Mouse (Mus musculus): ENCODE measurements around the gene Cacna1a. TPM values are rescaled to one million over a fixed set of nuclear protein-coding genes. Genes with fewer than 3 reads are reported as not detected.

Cacna1a gene
- polyA plus RNA-seq, 1 experiment from 2014 or later, result 3.2 TPM

DNA sequence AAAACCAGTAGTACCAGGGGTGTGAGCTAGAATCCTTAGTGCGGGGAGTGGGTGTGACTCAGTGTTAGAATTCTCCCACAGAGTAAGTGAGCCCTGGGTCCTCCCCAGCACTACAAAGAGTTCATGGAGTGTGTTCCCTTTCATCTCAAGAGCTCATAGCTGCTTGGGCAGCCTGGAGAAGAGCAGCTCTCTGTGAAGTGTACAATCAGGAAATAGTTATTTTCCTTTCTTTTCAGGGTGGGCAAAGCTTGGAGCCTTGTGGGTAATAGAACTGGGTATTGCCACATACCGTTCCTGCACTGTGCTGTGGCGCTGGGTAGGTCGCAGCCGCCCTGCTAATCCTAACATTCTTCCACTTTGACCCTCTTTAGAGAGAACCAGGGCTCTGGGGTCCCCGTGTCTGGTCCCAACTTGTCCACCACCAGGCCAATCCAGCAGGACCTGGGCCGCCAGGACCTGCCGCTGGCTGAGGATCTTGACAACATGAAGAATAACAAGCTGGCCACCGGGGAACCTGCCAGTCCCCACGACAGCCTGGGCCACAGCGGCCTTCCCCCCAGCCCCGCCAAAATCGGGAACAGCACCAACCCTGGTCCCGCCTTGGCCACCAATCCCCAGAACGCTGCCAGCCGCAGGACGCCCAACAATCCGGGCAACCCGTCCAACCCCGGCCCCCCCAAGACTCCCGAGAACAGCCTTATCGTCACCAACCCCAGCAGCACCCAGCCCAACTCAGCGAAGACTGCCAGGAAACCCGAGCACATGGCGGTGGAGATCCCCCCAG lies 177.5 kb downstream of the Cacna1a start:
- DNase-seq (ENCODE audit: low spot score) (no peak), ATAC-seq (no peak)
- H3K27me3 ChIP-seq (replicated peaks; ENCODE audit: control insufficient read depth, insufficient read depth, low read length), result no peaks in the 10 kb centered on the region
- H3K9me3 ChIP-seq (replicated peaks; ENCODE audit: control insufficient read depth, low read length), result no peaks in the 10 kb centered on the region
- no peak overlapping the region for H3K27ac ChIP-seq (ENCODE audit: low read depth, low read length)
- no peak overlapping the region for H3K4me3 ChIP-seq (ENCODE audit: low read depth, low read length)
- no peak overlapping the region for H3K9ac ChIP-seq (ENCODE audit: low read length)
- no peak overlapping the region for H3K4me2 ChIP-seq (ENCODE audit: low read length)
- WGBS, result 89% methylated on average over 25 of the region's 25 CpGs
- H3K36me3 ChIP-seq (ENCODE audit: control insufficient read depth, insufficient read depth, low read length), result peaks cover 5% of the 10 kb centered on the region; the same call in 1 of the 2 replicates
- no peaks in the 10 kb centered on the region for H3K4me1 ChIP-seq (ENCODE audit: control insufficient read depth, insufficient read depth, low read length)

DNA sequence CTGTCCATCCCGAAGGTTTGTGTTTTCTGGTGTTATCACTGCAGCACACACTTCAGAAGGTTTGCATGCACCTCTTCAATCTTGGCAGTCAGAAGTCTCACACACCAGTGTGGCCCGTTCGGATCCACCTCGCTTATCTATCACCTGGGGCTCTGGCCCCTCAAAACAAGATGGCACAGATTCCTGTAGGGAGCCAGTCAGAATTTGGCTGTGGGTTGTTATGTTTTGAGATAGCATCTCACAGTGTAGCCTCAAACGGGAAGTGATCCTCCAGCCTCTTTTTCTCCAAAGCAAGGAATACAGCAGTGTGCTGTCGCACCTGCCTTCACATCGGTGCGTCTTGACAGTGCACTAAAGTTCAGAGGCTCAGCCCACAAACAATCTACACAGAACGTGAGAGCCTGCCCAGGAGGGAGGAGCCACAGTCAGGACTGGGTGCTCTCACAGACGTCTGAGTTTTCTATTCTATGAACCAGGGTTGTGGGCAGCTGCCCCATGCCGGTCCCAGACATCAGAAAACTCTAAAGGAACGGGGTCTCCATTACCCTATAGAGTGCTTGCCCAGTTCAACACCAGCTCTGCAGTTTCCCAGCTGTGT lies 178.7 kb downstream of the Cacna1a start:
- Histone ChIP-seq H3K4me2 (ENCODE audit: low read length) (no peak overlapping the region), H3K9ac (ENCODE audit: low read length) (no peak overlapping the region), H3K27me3 (replicated peaks; ENCODE audit: control insufficient read depth, insufficient read depth, low read length) (no peaks in the 10 kb centered on the region), H3K27ac (ENCODE audit: low read depth, low read length) (no peak overlapping the region), H3K4me3 (ENCODE audit: low read depth, low read length) (no peak overlapping the region), H3K9me3 (replicated peaks; ENCODE audit: control insufficient read depth, low read length) (no peaks in the 10 kb centered on the region), H3K36me3 (ENCODE audit: control insufficient read depth, insufficient read depth, low read length) (peaks cover 10% of the 10 kb centered on the region; the same call in 1 of the 2 replicates), H3K4me1 (ENCODE audit: control insufficient read depth, insufficient read depth, low read length) (no peaks in the 10 kb centered on the region)
- 89% methylated on average over 12 of the region's 12 CpGs for WGBS
- DNase-seq (ENCODE audit: low spot score) (no peak), ATAC-seq (no peak)

DNA sequence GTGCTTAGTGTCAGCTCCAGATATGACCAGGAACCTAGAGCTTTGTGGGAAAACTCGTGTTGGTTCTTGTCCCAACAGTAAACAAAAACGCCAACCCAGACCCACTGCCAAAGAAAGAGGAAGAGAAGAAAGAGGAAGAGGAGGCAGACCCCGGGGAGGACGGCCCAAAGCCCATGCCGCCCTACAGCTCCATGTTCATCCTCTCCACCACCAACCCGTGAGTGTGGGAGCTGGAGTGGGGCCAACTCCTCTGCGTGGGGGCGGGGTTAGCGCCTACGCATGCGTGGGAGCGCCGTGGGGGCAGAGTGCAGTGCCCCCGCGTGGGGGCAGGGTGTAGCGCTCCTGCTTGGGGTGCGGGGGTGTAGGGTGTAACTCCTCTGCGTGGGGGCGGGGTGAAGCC lies 179.3 kb downstream of the Cacna1a start:
- Histone ChIP-seq H3K4me3 (ENCODE audit: low read depth, low read length) (no peak overlapping the region), H3K4me2 (ENCODE audit: low read length) (no peak overlapping the region), H3K27me3 (replicated peaks; ENCODE audit: control insufficient read depth, insufficient read depth, low read length) (no peaks in the 10 kb centered on the region), H3K27ac (ENCODE audit: low read depth, low read length) (no peak overlapping the region), H3K9ac (ENCODE audit: low read length) (no peak overlapping the region), H3K4me1 (ENCODE audit: control insufficient read depth, insufficient read depth, low read length) (no peaks in the 10 kb centered on the region), H3K9me3 (replicated peaks; ENCODE audit: control insufficient read depth, low read length) (no peaks in the 10 kb centered on the region), H3K36me3 (ENCODE audit: control insufficient read depth, insufficient read depth, low read length) (peaks cover 12% of the 10 kb centered on the region; the same call in 1 of the 2 replicates)
- WGBS, result 75% methylated on average over 19 of the region's 19 CpGs
- ATAC-seq (no peak), DNase-seq (ENCODE audit: low spot score) (no peak)

GRCm38 (mm10) chr8:84568737-84569136 lies 180.5 kb downstream of the Cacna1a start:
- DNase-seq (ENCODE audit: low spot score) (no peak), ATAC-seq (no peak)
- Histone ChIP-seq H3K27ac (ENCODE audit: low read depth, low read length) (no peak overlapping the region), H3K27me3 (replicated peaks; ENCODE audit: control insufficient read depth, insufficient read depth, low read length) (no peaks in the 10 kb centered on the region), H3K4me2 (ENCODE audit: low read length) (no peak overlapping the region), H3K9me3 (replicated peaks; ENCODE audit: control insufficient read depth, low read length) (no peaks in the 10 kb centered on the region), H3K9ac (ENCODE audit: low read length) (no peak overlapping the region), H3K4me1 (ENCODE audit: control insufficient read depth, insufficient read depth, low read length) (no peaks in the 10 kb centered on the region), H3K4me3 (ENCODE audit: low read depth, low read length) (no peak overlapping the region), H3K36me3 (ENCODE audit: control insufficient read depth, insufficient read depth, low read length) (peaks cover 18% of the 10 kb centered on the region; the same call in 1 of the 2 replicates)
- WGBS, result 83% methylated on average over 8 of the region's 8 CpGs

DNA sequence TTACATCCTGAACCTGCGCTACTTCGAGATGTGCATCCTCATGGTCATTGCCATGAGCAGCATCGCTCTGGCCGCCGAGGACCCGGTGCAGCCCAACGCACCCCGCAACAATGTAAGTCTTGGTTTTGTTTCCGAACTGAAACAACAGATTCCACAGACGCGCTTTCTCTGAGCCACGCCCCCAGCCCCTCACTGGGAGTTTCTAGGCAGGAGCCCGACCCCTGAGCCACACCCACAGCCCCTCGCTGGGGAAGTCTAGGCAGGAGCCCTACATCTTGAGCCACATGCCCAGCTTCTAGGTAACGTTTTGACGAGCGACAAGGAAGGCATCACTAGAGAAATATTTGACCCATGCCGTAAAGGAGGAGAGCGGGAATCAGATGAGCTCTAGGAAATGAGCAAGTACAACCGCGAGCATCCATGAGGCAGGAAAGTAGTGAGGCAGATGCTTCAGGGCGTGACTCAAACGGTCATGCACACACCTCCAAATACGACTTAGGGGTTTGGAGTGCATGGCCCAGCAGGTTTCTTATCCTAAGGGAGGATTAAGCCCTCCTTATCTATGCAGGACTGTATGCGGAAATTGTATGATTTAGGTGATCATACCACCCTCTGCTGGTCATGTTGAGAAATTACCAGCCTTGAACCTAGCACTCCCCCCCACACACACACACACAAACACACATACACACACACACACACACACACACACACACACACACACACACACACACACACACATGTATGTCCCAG lies 181.9 kb downstream of the Cacna1a start:
- Histone ChIP-seq H3K4me3 (ENCODE audit: low read depth, low read length) (no peak overlapping the region), H3K4me2 (ENCODE audit: low read length) (no peak overlapping the region), H3K27ac (ENCODE audit: low read depth, low read length) (no peak overlapping the region), H3K9ac (ENCODE audit: low read length) (no peak overlapping the region), H3K4me1 (ENCODE audit: control insufficient read depth, insufficient read depth, low read length) (no peaks in the 10 kb centered on the region), H3K9me3 (replicated peaks; ENCODE audit: control insufficient read depth, low read length) (no peaks in the 10 kb centered on the region), H3K27me3 (replicated peaks; ENCODE audit: control insufficient read depth, insufficient read depth, low read length) (no peaks in the 10 kb centered on the region), H3K36me3 (ENCODE audit: control insufficient read depth, insufficient read depth, low read length) (peaks cover 18% of the 10 kb centered on the region; the same call in 1 of the 2 replicates)
- ATAC-seq (no peak), DNase-seq (ENCODE audit: low spot score) (peak; percentile 53)
- WGBS, result 39% methylated on average over 25 of the region's 25 CpGs

GRCm38 (mm10) chr8:84577432-84577831 lies 189.2 kb downstream of the Cacna1a start:
- no peaks in the 10 kb centered on the region for H3K4me1 ChIP-seq (ENCODE audit: control insufficient read depth, insufficient read depth, low read length)
- H3K27ac ChIP-seq (ENCODE audit: low read depth, low read length), result no peak overlapping the region
- no peak overlapping the region for H3K9ac ChIP-seq (ENCODE audit: low read length)
- H3K9me3 ChIP-seq (replicated peaks; ENCODE audit: control insufficient read depth, low read length), result no peaks in the 10 kb centered on the region
- DNase-seq (ENCODE audit: low spot score) (no peak), ATAC-seq (no peak)
- 89% methylated on average over 4 of the region's 4 CpGs for WGBS
- peaks cover 7% of the 10 kb centered on the region; the same call in 1 of the 2 replicates for H3K36me3 ChIP-seq (ENCODE audit: control insufficient read depth, insufficient read depth, low read length)
- no peak overlapping the region for H3K4me2 ChIP-seq (ENCODE audit: low read length)
- no peaks in the 10 kb centered on the region for H3K27me3 ChIP-seq (replicated peaks; ENCODE audit: control insufficient read depth, insufficient read depth, low read length)
- no peak overlapping the region for H3K4me3 ChIP-seq (ENCODE audit: low read depth, low read length)

DNA sequence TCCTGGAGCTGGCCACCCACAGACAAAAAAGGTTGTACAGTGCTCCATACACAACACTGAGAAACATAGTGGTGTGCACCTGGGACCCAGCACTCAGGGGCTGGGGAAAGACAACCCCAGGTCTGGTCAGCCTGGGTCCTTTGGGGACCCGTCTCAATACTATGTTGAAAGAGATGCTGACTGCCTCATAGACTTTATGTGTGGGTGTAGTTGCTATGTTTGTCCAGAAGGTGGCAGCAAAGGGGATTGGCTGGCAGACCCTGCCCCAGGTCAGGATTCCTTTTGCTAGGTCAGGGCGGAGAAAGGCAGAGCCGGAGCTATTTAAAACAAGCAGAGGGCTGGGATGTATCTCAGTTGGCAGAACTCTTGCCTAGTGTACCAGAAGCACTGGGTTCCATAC lies 191.4 kb downstream of the Cacna1a start:
- Histone ChIP-seq H3K4me1 (ENCODE audit: control insufficient read depth, insufficient read depth, low read length) (no peaks in the 10 kb centered on the region), H3K9me3 (replicated peaks; ENCODE audit: control insufficient read depth, low read length) (no peaks in the 10 kb centered on the region), H3K27me3 (replicated peaks; ENCODE audit: control insufficient read depth, insufficient read depth, low read length) (no peaks in the 10 kb centered on the region), H3K4me3 (ENCODE audit: low read depth, low read length) (no peak overlapping the region), H3K9ac (ENCODE audit: low read length) (no peak overlapping the region), H3K4me2 (ENCODE audit: low read length) (no peak overlapping the region), H3K27ac (ENCODE audit: low read depth, low read length) (no peak overlapping the region), H3K36me3 (ENCODE audit: control insufficient read depth, insufficient read depth, low read length) (no peaks in the 10 kb centered on the region)
- 12% methylated on average over 3 of the region's 3 CpGs for whole genome bisulfite sequencing
- ATAC-seq (peak; percentile 40), DNase-seq (ENCODE audit: low spot score) (peak; percentile 65)

GRCm38 (mm10) chr8:84585311-84585710 lies 197.1 kb downstream of the Cacna1a start:
- Histone ChIP-seq H3K4me2 (ENCODE audit: low read length) (no peak overlapping the region), H3K4me1 (ENCODE audit: control insufficient read depth, insufficient read depth, low read length) (no peaks in the 10 kb centered on the region), H3K27me3 (replicated peaks; ENCODE audit: control insufficient read depth, insufficient read depth, low read length) (no peaks in the 10 kb centered on the region), H3K9me3 (replicated peaks; ENCODE audit: control insufficient read depth, low read length) (no peaks in the 10 kb centered on the region), H3K4me3 (ENCODE audit: low read depth, low read length) (no peak overlapping the region), H3K36me3 (ENCODE audit: control insufficient read depth, insufficient read depth, low read length) (no peaks in the 10 kb centered on the region), H3K27ac (ENCODE audit: low read depth, low read length) (no peak overlapping the region), H3K9ac (ENCODE audit: low read length) (no peak overlapping the region)
- WGBS, result 60% methylated on average over 1 of the region's 1 CpGs
- DNase-seq (ENCODE audit: low spot score) (no peak), ATAC-seq (no peak)
